9 mouse cellular contexts compared by ENCODE assay signal in genomic region chr15:32002950-32003422, GRCm38 (mm10).
A peak's percentile ranks its signal among the peaks of the same experiment; 100 is the strongest.
DNase-seq lines count a peak whose midpoint lies in the region; ATAC-seq lines count a peak whose summit lies in the region.
"Had no signal": no experiment of that assay in that cellular context is flagged by ENCODE, and none has a peak within 500 bp of the region (broad histone marks: within the 10 kb centered on the region; RNA-seq: fewer than 3 reads in every experiment).

No protein-coding gene starts in this region.

- DNase-seq in hindbrain, embryonic 11.5 days (ENCODE audit: low spot score) = no peak
- no peak for DNase-seq in hindbrain, embryonic 10.5 days (ENCODE audit: low spot score)
- DNase-seq in frontal cortex, postnatal 14 days (ENCODE audit: low spot score in 2 of 2) = peak; percentile 56 to 64
- DNase-seq in layer of hippocampus, adult 9-11 months = peak; percentile 82
- peak; percentile 36 to 65 for DNase-seq in lung, postnatal 4 days
- DNase-seq in spleen, postnatal 36 days (ENCODE audit: low spot score in 2 of 2) = no peak
- no peak for DNase-seq in urinary bladder, adult 18-20 months (ENCODE audit: low spot score in 2 of 2)
- no peak for DNase-seq in ovary, postnatal 36 days (ENCODE audit: low spot score)

- H3K9me3 ChIP-seq in hindbrain, embryonic 11.5 days (ENCODE audit: control insufficient read depth, low read length) = no peaks in the 10 kb centered on the region
- H3K9me3 ChIP-seq in hindbrain, embryonic 10.5 days = no peaks in the 10 kb centered on the region

- H3K27ac ChIP-seq in hindbrain, embryonic 11.5 days (ENCODE audit: low read depth, low read length) = no peak overlapping the region
- no peak overlapping the region for H3K27ac ChIP-seq in hindbrain, embryonic 10.5 days
- H3K27ac ChIP-seq: macrophage had no signal

- H3K4me1 ChIP-seq in hindbrain, embryonic 11.5 days (replicated peaks; ENCODE audit: control insufficient read depth, insufficient read depth, low read length) = no peaks in the 10 kb centered on the region
- H3K4me1 ChIP-seq in hindbrain, embryonic 10.5 days (replicated peaks) = peaks cover 18% of the 10 kb centered on the region

- H3K4me2 ChIP-seq in hindbrain, embryonic 11.5 days (replicated peaks; ENCODE audit: low read depth, low read length) = no peak overlapping the region

- WGBS in hindbrain, embryonic 11.5 days = 57% methylated on average over 2 of the region's 2 CpGs
- WGBS in hindbrain, embryonic 10.5 days = 45% methylated on average over 2 of the region's 2 CpGs

- H3K4me3 ChIP-seq in hindbrain, embryonic 11.5 days (ENCODE audit: low read depth, low read length) = no peak overlapping the region
- no peak overlapping the region for H3K4me3 ChIP-seq in hindbrain, embryonic 10.5 days

- H3K27me3 ChIP-seq in hindbrain, embryonic 11.5 days (ENCODE audit: control insufficient read depth, insufficient read depth, low read length) = no peaks in the 10 kb centered on the region
- H3K27me3 ChIP-seq in hindbrain, embryonic 10.5 days (ENCODE audit: insufficient read depth, poor library complexity, severe bottlenecking) = no peaks in the 10 kb centered on the region

- H3K36me3 ChIP-seq in hindbrain, embryonic 11.5 days (ENCODE audit: control insufficient read depth, insufficient read depth, low read length) = no peaks in the 10 kb centered on the region
- H3K36me3 ChIP-seq in hindbrain, embryonic 10.5 days = no peaks in the 10 kb centered on the region

- peak; percentile 43; the same call in 1 of the 2 replicates for ATAC-seq in hindbrain, embryonic 11.5 days (ENCODE audit: low FRiP score)

- H3K9ac ChIP-seq in hindbrain, embryonic 11.5 days (ENCODE audit: low read depth, low read length) = no peak overlapping the region

Comparison
In these comparisons a context has a peak if more than half of its experiments do, and no peak if none do; other contexts are left out.
1. DNase-seq: peak in frontal cortex, postnatal 14 days (2 of 2), layer of hippocampus, adult 9-11 months (single experiment) and lung, postnatal 4 days (2 of 2); none in hindbrain, embryonic 11.5 days (single experiment), hindbrain, embryonic 10.5 days (single experiment), spleen, postnatal 36 days (0 of 2), urinary bladder, adult 18-20 months (0 of 2) and ovary, postnatal 36 days (single experiment).